Mouse (Mus musculus): Measurements from ENCODE around the gene Pspc1. TPM values are rescaled to one million over a fixed set of nuclear protein-coding genes. Genes with fewer than 3 reads are reported as not detected.
"Not testable (repeated sequence)": the region's sequence is repeated elsewhere in the genome, so short reads cannot be mapped to it uniquely, and the experiment has no call there.

Pspc1 gene
- polyA plus RNA-seq, 1 experiment from 2014 or later = 60.2 TPM

DNA sequence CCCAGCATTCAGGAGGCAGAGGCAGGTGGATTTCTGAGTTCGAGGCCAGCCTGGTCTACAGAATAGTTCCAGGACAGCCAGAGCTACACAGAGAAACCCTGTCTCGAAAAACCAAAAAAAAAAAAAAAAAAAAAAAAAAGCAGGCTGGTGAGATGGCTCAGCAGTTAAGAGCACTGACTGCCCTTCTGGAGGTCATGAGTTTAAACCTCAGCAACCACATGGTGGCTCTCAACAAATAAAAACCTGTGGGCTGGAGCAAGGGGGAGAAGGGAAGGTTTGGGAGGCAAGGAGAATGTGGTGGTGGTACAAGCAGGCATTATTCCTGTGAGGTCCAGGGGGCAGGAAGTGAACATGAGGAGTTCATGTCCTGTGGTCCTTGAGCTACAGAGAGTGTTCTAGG lies 11.7 kb downstream of the Pspc1 start:
- ATAC-seq (replicated peaks; ENCODE audit: insufficient number of reproducible peaks, low FRiP score, low TSS enrichment, low read depth); H3K27me3 ChIP-seq (ENCODE audit: control insufficient read depth, insufficient read depth, low read length); H3K36me3 ChIP-seq (replicated peaks; ENCODE audit: control insufficient read depth, insufficient read depth, low read depth, low read length); DNase-seq (ENCODE audit: low spot score); H3K4me3 ChIP-seq (ENCODE audit: low read depth, low read length); H3K9me3 ChIP-seq (replicated peaks; ENCODE audit: control insufficient read depth, low read length); H3K9ac ChIP-seq (replicated peaks; ENCODE audit: low read length); H3K27ac ChIP-seq (replicated peaks; ENCODE audit: low read depth, low read length); H3K4me2 ChIP-seq (ENCODE audit: low read depth, low read length); H3K4me1 ChIP-seq (ENCODE audit: control insufficient read depth, insufficient read depth, low read length): not testable (repeated sequence)
- WGBS = 83% methylated on average over 2 of the region's 2 CpGs

DNA sequence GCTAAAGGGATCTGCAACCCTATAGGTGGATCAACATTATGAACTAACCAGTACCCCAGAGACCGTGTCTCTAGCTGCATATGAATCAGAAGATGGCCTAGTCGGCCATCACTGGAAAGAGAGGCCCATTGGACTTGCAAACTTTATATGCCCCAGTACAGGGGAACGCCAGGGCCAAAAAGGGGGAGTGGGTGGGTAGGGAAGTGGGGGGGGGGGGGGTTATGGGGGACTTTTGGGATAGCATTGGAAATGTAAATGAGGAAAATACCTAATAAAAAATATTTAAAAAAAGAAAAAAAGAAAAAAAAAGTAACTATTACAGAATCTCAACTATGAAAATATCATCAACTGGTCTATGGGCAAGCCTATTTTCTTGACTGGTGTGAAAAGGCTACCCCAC lies 13.0 kb downstream of the Pspc1 start:
- WGBS = 94% methylated on average over 2 of the region's 3 CpGs
- H3K27ac ChIP-seq (replicated peaks; ENCODE audit: low read depth, low read length); ATAC-seq (replicated peaks; ENCODE audit: insufficient number of reproducible peaks, low FRiP score, low TSS enrichment, low read depth): not testable (repeated sequence)

DNA sequence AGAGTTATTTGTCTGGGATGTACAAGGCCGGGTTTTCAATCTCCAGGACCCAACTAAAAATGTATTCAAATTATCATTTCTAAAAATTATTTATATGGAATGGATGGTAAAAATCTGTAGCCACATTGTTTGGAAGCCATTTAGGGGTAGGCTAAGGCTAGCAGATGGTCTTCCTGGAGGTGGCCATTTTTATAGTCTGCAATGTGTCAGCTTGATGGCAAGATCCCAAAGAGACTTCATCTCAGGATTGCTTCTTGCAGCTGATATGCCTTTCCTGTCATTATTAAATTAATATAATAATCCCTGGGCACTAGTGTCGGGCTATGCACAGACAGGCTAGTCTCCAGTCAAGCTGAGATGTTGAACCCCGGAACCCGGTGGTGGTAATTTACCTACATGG lies 26.8 kb downstream of the Pspc1 start:
- WGBS = 93% methylated on average over 4 of the region's 4 CpGs
- H3K9ac ChIP-seq (replicated peaks; ENCODE audit: low read length) = no peak overlapping the region
- no peak overlapping the region for H3K27ac ChIP-seq (replicated peaks; ENCODE audit: low read depth, low read length)
- H3K9me3 ChIP-seq (replicated peaks; ENCODE audit: control insufficient read depth, low read length) = no peaks in the 10 kb centered on the region
- H3K4me1 ChIP-seq (ENCODE audit: control insufficient read depth, insufficient read depth, low read length) = no peaks in the 10 kb centered on the region
- peaks cover 6% of the 10 kb centered on the region for H3K36me3 ChIP-seq (replicated peaks; ENCODE audit: control insufficient read depth, insufficient read depth, low read depth, low read length)
- H3K4me2 ChIP-seq (ENCODE audit: low read depth, low read length) = no peak overlapping the region
- H3K4me3 ChIP-seq (ENCODE audit: low read depth, low read length) = no peak overlapping the region
- DNase-seq (ENCODE audit: low spot score) (no peak), ATAC-seq (replicated peaks; ENCODE audit: insufficient number of reproducible peaks, low FRiP score, low TSS enrichment, low read depth) (no peak)
- no peaks in the 10 kb centered on the region for H3K27me3 ChIP-seq (ENCODE audit: control insufficient read depth, insufficient read depth, low read length)

More for the DNA sequence above, 13.0 kb downstream of the Pspc1 start:
- not testable (repeated sequence) for H3K9ac ChIP-seq (replicated peaks; ENCODE audit: low read length); H3K4me1 ChIP-seq (ENCODE audit: control insufficient read depth, insufficient read depth, low read length); H3K4me2 ChIP-seq (ENCODE audit: low read depth, low read length); H3K36me3 ChIP-seq (replicated peaks; ENCODE audit: control insufficient read depth, insufficient read depth, low read depth, low read length); H3K27me3 ChIP-seq (ENCODE audit: control insufficient read depth, insufficient read depth, low read length); H3K4me3 ChIP-seq (ENCODE audit: low read depth, low read length); H3K9me3 ChIP-seq (replicated peaks; ENCODE audit: control insufficient read depth, low read length); DNase-seq (ENCODE audit: low spot score)

DNA sequence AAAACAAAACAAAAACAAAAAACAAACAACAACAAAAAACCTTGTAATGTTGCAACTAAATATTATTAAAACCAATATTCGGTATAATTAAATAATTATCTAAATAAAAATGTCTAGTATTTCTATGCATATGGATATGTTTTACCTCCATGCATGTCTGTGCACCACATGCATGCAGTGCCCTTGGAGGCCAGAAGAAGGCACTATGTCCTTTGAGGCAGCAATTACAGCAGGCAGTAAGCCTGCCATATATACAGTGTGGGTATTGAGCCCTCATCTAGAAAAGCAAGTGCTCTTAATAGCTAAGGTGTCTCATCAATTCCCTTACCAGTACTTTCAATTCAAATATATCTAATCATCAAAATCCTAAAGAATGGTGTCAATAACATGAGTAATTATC lies 37.9 kb downstream of the Pspc1 start:
- Histone ChIP-seq H3K36me3 (replicated peaks; ENCODE audit: control insufficient read depth, insufficient read depth, low read depth, low read length) (no peaks in the 10 kb centered on the region; the same call in 1 of the 2 replicates), H3K27me3 (ENCODE audit: control insufficient read depth, insufficient read depth, low read length) (no peaks in the 10 kb centered on the region), H3K9ac (replicated peaks; ENCODE audit: low read length) (no peak overlapping the region), H3K4me3 (ENCODE audit: low read depth, low read length) (no peak overlapping the region), H3K4me2 (ENCODE audit: low read depth, low read length) (no peak overlapping the region), H3K4me1 (ENCODE audit: control insufficient read depth, insufficient read depth, low read length) (no peaks in the 10 kb centered on the region), H3K9me3 (replicated peaks; ENCODE audit: control insufficient read depth, low read length) (no peaks in the 10 kb centered on the region), H3K27ac (replicated peaks; ENCODE audit: low read depth, low read length) (no peak overlapping the region)
- ATAC-seq (replicated peaks; ENCODE audit: insufficient number of reproducible peaks, low FRiP score, low TSS enrichment, low read depth) = no peak
- DNase-seq (ENCODE audit: low spot score) = no peak
- WGBS = 84% methylated on average over 1 of the region's 1 CpGs

DNA sequence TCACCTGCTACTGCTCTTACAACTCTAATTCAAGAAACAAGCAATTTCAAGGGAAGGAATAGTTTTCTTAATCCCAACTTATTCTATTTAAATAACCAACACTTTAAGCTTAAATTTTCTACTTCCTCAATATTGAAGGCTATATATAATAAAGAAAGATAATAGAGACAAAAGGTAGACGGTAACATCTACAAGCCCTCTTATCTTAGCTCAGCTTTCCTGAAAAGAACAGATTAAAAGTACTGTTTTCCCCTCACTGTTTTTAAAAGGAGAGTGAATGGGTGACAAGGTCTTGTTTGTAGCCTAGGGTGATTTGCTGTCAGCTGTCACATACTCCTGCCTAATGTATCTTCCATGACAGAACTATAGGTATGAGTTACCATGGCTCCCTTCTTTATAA lies 51.6 kb downstream of the Pspc1 start:
- Histone ChIP-seq H3K4me3 (ENCODE audit: low read depth, low read length) (no peak overlapping the region), H3K4me1 (ENCODE audit: control insufficient read depth, insufficient read depth, low read length) (no peaks in the 10 kb centered on the region), H3K36me3 (replicated peaks; ENCODE audit: control insufficient read depth, insufficient read depth, low read depth, low read length) (no peaks in the 10 kb centered on the region), H3K27ac (replicated peaks; ENCODE audit: low read depth, low read length) (no peak overlapping the region), H3K27me3 (ENCODE audit: control insufficient read depth, insufficient read depth, low read length) (no peaks in the 10 kb centered on the region), H3K9me3 (replicated peaks; ENCODE audit: control insufficient read depth, low read length) (no peaks in the 10 kb centered on the region), H3K9ac (replicated peaks; ENCODE audit: low read length) (no peak overlapping the region), H3K4me2 (ENCODE audit: low read depth, low read length) (no peak overlapping the region)
- ATAC-seq (replicated peaks; ENCODE audit: insufficient number of reproducible peaks, low FRiP score, low TSS enrichment, low read depth) = no peak
- 84% methylated on average over 1 of the region's 1 CpGs for WGBS
- no peak for DNase-seq (ENCODE audit: low spot score)

DNA sequence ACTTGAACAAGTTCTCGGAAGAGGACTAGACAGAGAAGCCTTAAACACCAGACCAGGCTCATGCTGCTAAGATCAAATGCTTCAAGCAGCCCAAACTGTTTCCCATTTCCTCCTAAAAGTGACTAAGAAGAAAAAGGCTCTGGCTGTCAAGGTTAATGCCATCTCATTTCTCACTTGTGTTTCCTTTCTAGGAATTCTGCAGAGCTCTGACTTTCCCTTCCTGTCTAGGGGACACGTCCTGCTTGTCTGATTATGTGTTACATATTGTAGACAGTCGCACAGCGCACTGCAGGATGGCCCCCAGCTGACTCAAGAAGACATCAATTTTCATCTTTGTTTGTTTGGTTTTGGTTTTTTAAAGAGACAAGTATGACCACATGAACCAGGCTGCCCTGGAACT lies 72.4 kb downstream of the Pspc1 start:
- DNase-seq (ENCODE audit: low spot score) (peak; percentile 4), ATAC-seq (replicated peaks; ENCODE audit: insufficient number of reproducible peaks, low FRiP score, low TSS enrichment, low read depth) (no peak)
- no peaks in the 10 kb centered on the region for H3K4me1 ChIP-seq (ENCODE audit: control insufficient read depth, insufficient read depth, low read length)
- H3K4me3 ChIP-seq (ENCODE audit: low read depth, low read length) = no peak overlapping the region
- H3K27me3 ChIP-seq (ENCODE audit: control insufficient read depth, insufficient read depth, low read length) = no peaks in the 10 kb centered on the region
- no peaks in the 10 kb centered on the region; the same call in 1 of the 2 replicates for H3K36me3 ChIP-seq (replicated peaks; ENCODE audit: control insufficient read depth, insufficient read depth, low read depth, low read length)
- no peak overlapping the region for H3K9ac ChIP-seq (replicated peaks; ENCODE audit: low read length)
- 81% methylated on average over 4 of the region's 4 CpGs for WGBS
- no peaks in the 10 kb centered on the region for H3K9me3 ChIP-seq (replicated peaks; ENCODE audit: control insufficient read depth, low read length)
- H3K27ac ChIP-seq (replicated peaks; ENCODE audit: low read depth, low read length) = no peak overlapping the region
- H3K4me2 ChIP-seq (ENCODE audit: low read depth, low read length) = no peak overlapping the region

DNA sequence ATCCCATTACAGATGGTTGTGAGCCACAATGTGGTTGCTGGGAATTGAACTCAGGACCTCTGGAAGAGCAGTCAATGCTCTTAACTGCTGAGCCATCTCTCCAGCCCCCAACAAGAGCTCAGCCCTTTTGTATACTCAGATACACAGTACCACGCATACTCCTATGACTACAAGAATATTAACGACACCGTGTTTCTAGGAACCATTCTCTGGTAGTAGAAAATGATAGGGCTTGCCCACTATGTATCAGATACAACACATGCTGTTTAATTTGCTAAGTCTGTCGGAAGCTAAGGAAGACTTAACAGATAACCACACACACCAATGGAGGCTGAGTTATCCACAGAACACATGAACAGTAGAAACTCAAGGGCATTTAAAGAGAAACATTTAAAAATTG lies 75.5 kb downstream of the Pspc1 start:
- H3K27ac ChIP-seq (replicated peaks; ENCODE audit: low read depth, low read length) = no peak overlapping the region

DNA sequence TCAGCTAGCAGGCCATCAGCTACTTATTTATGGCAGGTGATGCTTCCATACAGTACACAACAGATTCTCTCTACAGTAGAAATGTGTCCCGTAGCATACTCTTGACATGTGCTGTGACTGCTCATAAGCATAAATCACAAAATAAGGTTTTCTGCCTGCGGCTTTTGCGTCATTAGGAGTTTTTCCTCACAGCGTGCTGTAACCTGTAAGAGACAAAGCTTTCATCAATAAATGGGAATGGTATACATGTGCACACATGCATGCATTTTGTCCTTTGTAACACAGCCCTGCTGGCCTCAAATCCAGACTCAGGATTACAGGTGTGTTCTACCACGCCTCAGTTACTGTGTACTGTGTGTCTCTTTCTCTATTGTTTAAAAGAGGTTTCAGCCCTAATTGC lies 80.3 kb downstream of the Pspc1 start:
- 94% methylated on average over 5 of the region's 5 CpGs for WGBS
- peaks cover 19% of the 10 kb centered on the region for H3K36me3 ChIP-seq (replicated peaks; ENCODE audit: control insufficient read depth, insufficient read depth, low read depth, low read length)
- DNase-seq (ENCODE audit: low spot score) = no peak
- no peaks in the 10 kb centered on the region for H3K27me3 ChIP-seq (ENCODE audit: control insufficient read depth, insufficient read depth, low read length)
- H3K4me2 ChIP-seq (ENCODE audit: low read depth, low read length) = no peak overlapping the region
- H3K27ac ChIP-seq (replicated peaks; ENCODE audit: low read depth, low read length) = no peak overlapping the region
- H3K9ac ChIP-seq (replicated peaks; ENCODE audit: low read length) = no peak overlapping the region
- no peaks in the 10 kb centered on the region for H3K4me1 ChIP-seq (ENCODE audit: control insufficient read depth, insufficient read depth, low read length)
- H3K4me3 ChIP-seq (ENCODE audit: low read depth, low read length) = no peak overlapping the region
- H3K9me3 ChIP-seq (replicated peaks; ENCODE audit: control insufficient read depth, low read length) = no peaks in the 10 kb centered on the region
- ATAC-seq (replicated peaks; ENCODE audit: insufficient number of reproducible peaks, low FRiP score, low TSS enrichment, low read depth) = no peak

More for the DNA sequence above, 75.5 kb downstream of the Pspc1 start:
- H3K9ac ChIP-seq (replicated peaks; ENCODE audit: low read length) = no peak overlapping the region
- WGBS = 92% methylated on average over 4 of the region's 4 CpGs
- no peak for ATAC-seq (replicated peaks; ENCODE audit: insufficient number of reproducible peaks, low FRiP score, low TSS enrichment, low read depth)
- no peaks in the 10 kb centered on the region for H3K9me3 ChIP-seq (replicated peaks; ENCODE audit: control insufficient read depth, low read length)
- H3K4me1 ChIP-seq (ENCODE audit: control insufficient read depth, insufficient read depth, low read length) = no peaks in the 10 kb centered on the region
- no peak overlapping the region for H3K4me2 ChIP-seq (ENCODE audit: low read depth, low read length)
- no peak overlapping the region for H3K4me3 ChIP-seq (ENCODE audit: low read depth, low read length)
- peaks cover 9% of the 10 kb centered on the region for H3K36me3 ChIP-seq (replicated peaks; ENCODE audit: control insufficient read depth, insufficient read depth, low read depth, low read length)
- no peak for DNase-seq (ENCODE audit: low spot score)
- H3K27me3 ChIP-seq (ENCODE audit: control insufficient read depth, insufficient read depth, low read length) = no peaks in the 10 kb centered on the region

All from embryonic facial prominence, embryonic 11.5 days (tissue).